Mouse (Mus musculus) CH12.LX (cell line): ENCODE measurements around the gene Asap3. TPM values are rescaled to one million over a fixed set of nuclear protein-coding genes. Genes with fewer than 3 reads are reported as not detected.

ENCODE experiments used
- DNase-seq: peaks from one replicate; pipeline ENCODE4 v3.0.0-alpha.2; 2013; ENCODE audit errors: extremely low read depth
- H3K27ac ChIP-seq: 2 replicates; pipeline ENCODE4 v1.5.1; 2012; ENCODE audit warnings: low read depth, mild to moderate bottlenecking, control low read depth, moderate library complexity; ENCODE audit not compliant: insufficient read depth
- H3K27me3 ChIP-seq: replicated peaks from 2 replicates; pipeline ENCODE3; 2012; ENCODE audit warnings: inconsistent platforms
- H3K36me3 ChIP-seq, 2 experiments: replicated peaks in 1 of 2; 2 replicates each; pipeline versions ENCODE3 to v1.6.1; 2012; ENCODE audit warnings: inconsistent platforms in 1 of 2, low read length in 1 of 2, mild to moderate bottlenecking in 1 of 2, mixed read lengths in 1 of 2, moderate library complexity in 1 of 2; ENCODE audit not compliant: control insufficient read depth in 1 of 2, insufficient read depth in 1 of 2
- H3K4me1 ChIP-seq, 2 experiments: 2 replicates each; pipeline ENCODE4 v1.6.1; 2012; ENCODE audit warnings: inconsistent platforms in 1 of 2, moderate library complexity in 1 of 2; ENCODE audit not compliant: insufficient read depth in 2 of 2, control insufficient read depth in 1 of 2
- H3K4me2 ChIP-seq: 2 replicates; pipeline ENCODE4 v1.6.1; 2012; ENCODE audit warnings: low read depth, mild to moderate bottlenecking, control low read depth; ENCODE audit not compliant: poor library complexity, insufficient read depth, severe bottlenecking
- H3K4me3 ChIP-seq, 3 experiments: fragments of 150-350 bp in 1 of 3; sonication (generic) in 1 of 3; replicated peaks in 1 of 3; 2 replicates each; pipeline versions ENCODE3 to v1.5.1; 2011 to 2012; ENCODE audit warnings: low read depth in 2 of 3, low read length in 2 of 3, mild to moderate bottlenecking in 2 of 3, moderate library complexity in 2 of 3, control low read depth in 1 of 3, improper control_type of control experiment in 1 of 3, inconsistent platforms in 1 of 3, mixed read lengths in 1 of 3; ENCODE audit not compliant: poor library complexity in 1 of 3
- H3K79me2 ChIP-seq: replicated peaks from 2 replicates; pipeline ENCODE4 v1.6.1; 2012; ENCODE audit warnings: mild to moderate bottlenecking, moderate library complexity; ENCODE audit not compliant: control insufficient read depth, poor library complexity, insufficient read depth, severe bottlenecking; ENCODE audit errors: extremely low read depth
- H3K9ac ChIP-seq: 2 replicates; pipeline ENCODE4 v1.6.1; 2012; ENCODE audit warnings: low read depth, mild to moderate bottlenecking, control low read depth, moderate library complexity; ENCODE audit not compliant: insufficient read depth
- H3K9me3 ChIP-seq: replicated peaks from 2 replicates; pipeline ENCODE3; 2012; ENCODE audit warnings: low read length, inconsistent platforms, mixed read lengths
- BHLHE40 ChIP-seq: IDR thresholded peaks from 2 replicates; pipeline ENCODE4 v1.6.1; 2011; ENCODE audit warnings: mild to moderate bottlenecking, low read depth, low read length, improper control_type of control experiment
- CHD1 ChIP-seq: IDR thresholded peaks from 2 replicates; pipeline ENCODE4 v1.6.1; 2012; ENCODE audit warnings: low read depth, low read length, improper control_type of control experiment, inconsistent platforms
- CHD2 ChIP-seq: IDR thresholded peaks from 2 replicates; pipeline ENCODE4 v1.6.1; 2011; ENCODE audit warnings: low read length, improper control_type of control experiment
- E2F4 ChIP-seq: IDR thresholded peaks from 2 replicates; pipeline ENCODE4 v1.6.1; 2011; ENCODE audit warnings: low read depth, low read length, improper control_type of control experiment; ENCODE audit not compliant: insufficient replicate concordance
- ELF1 ChIP-seq: IDR thresholded peaks from 2 replicates; pipeline ENCODE4 v1.6.1; 2014; ENCODE audit warnings: low read depth, mild to moderate bottlenecking, inconsistent platforms, low read length, improper control_type of control experiment
- HCFC1 ChIP-seq: IDR thresholded peaks from 2 replicates; pipeline ENCODE4 v1.6.1; 2012; ENCODE audit warnings: low read depth, mild to moderate bottlenecking, inconsistent platforms, low read length, improper control_type of control experiment
- IRF4 ChIP-seq: IDR thresholded peaks from 2 replicates; pipeline ENCODE4 v1.6.1; 2014; ENCODE audit warnings: low read depth, mild to moderate bottlenecking, inconsistent platforms, low read length, improper control_type of control experiment
- JUN ChIP-seq: IDR thresholded peaks from 2 replicates; pipeline ENCODE4 v1.6.1; 2011; ENCODE audit warnings: low read depth, mild to moderate bottlenecking, low read length, improper control_type of control experiment, moderate library complexity; ENCODE audit not compliant: insufficient read depth
- JUND ChIP-seq: conservative IDR thresholded peaks from 2 replicates; pipeline ENCODE4 v1.6.1; 2011; ENCODE audit warnings: low read depth, low read length, improper control_type of control experiment
- KAT2A ChIP-seq: IDR thresholded peaks from 2 replicates; pipeline ENCODE4 v1.6.1; 2012; ENCODE audit warnings: low read length, improper control_type of control experiment, inconsistent platforms; ENCODE audit not compliant: insufficient replicate concordance
- MAZ ChIP-seq: IDR thresholded peaks from 2 replicates; pipeline ENCODE4 v1.6.1; 2012; ENCODE audit warnings: low read depth, mild to moderate bottlenecking, inconsistent platforms, low read length, improper control_type of control experiment, moderate library complexity
- MXI1 ChIP-seq: IDR thresholded peaks from 2 replicates; pipeline ENCODE4 v1.6.1; 2011; ENCODE audit warnings: mild to moderate bottlenecking, low read depth, low read length, improper control_type of control experiment
- MYC ChIP-seq: IDR thresholded peaks from 2 replicates; pipeline ENCODE4 v1.6.1; 2011; ENCODE audit warnings: low read depth, mild to moderate bottlenecking, improper control_type of control experiment, low read length
- NELFE ChIP-seq: IDR thresholded peaks from 2 replicates; pipeline ENCODE4 v1.6.1; 2011; ENCODE audit warnings: low read depth, low read length, improper control_type of control experiment
- POLR2A ChIP-seq: IDR thresholded peaks from 2 replicates; pipeline ENCODE4 v1.6.1; 2011; ENCODE audit warnings: low read depth, mild to moderate bottlenecking, improper control_type of control experiment, low read length
- POLR2AphosphoS2 ChIP-seq: IDR thresholded peaks from 2 replicates; pipeline ENCODE4 v1.6.1; 2011; ENCODE audit warnings: low read depth, low read length, improper control_type of control experiment
- RAD21 ChIP-seq: IDR thresholded peaks from 2 replicates; pipeline ENCODE4 v1.6.1; 2011; ENCODE audit warnings: low read depth, mild to moderate bottlenecking, low read length, improper control_type of control experiment, moderate library complexity
- RCOR1 ChIP-seq: conservative IDR thresholded peaks from 2 replicates; pipeline ENCODE4 v1.6.1; 2012; ENCODE audit warnings: low read depth, mild to moderate bottlenecking, inconsistent platforms, low read length, improper control_type of control experiment
- SIN3A ChIP-seq: IDR thresholded peaks from 2 replicates; pipeline ENCODE4 v1.6.1; 2012; ENCODE audit warnings: low read length, improper control_type of control experiment, inconsistent platforms
- SMC3 ChIP-seq: IDR thresholded peaks from 2 replicates; pipeline ENCODE4 v1.6.1; 2011; ENCODE audit warnings: low read depth, low read length, improper control_type of control experiment
- USF2 ChIP-seq: conservative IDR thresholded peaks from 2 replicates; pipeline ENCODE4 v1.6.1; 2011; ENCODE audit warnings: low read depth, low read length, improper control_type of control experiment
- ZC3H11A ChIP-seq: IDR thresholded peaks from 2 replicates; pipeline ENCODE4 v1.6.1; 2012; ENCODE audit warnings: low read depth, mild to moderate bottlenecking, inconsistent platforms, low read length, improper control_type of control experiment
- ZNF384 ChIP-seq: IDR thresholded peaks from 2 replicates; pipeline ENCODE4 v1.6.1; 2012; ENCODE audit warnings: low read depth, low read length, improper control_type of control experiment, inconsistent platforms
- dilution Hi-C: fragments of 300-500 bp; cut with MboI; formaldehyde crosslinking; loops from 2 replicates; pipeline ENCODE4 v1.14.3; 2020; ENCODE audit warnings: low sequenced_read_pairs; ENCODE audit not compliant: extremely low pct_unique_long_range_greater_than_20kb, extremely low pct_ligation_motif_present
- in situ Hi-C: fragments of 300-500 bp; cut with MboI; formaldehyde crosslinking; loops from 3 replicates; pipeline ENCODE4 v1.14.3; 2019; ENCODE audit warnings: low sequenced_read_pairs, low pct_ligation_motif_present, low pct_unique_long_range_greater_than_20kb, mixed read lengths
- polyA plus RNA-seq: library from polyadenylated mRNA; unstranded; fragments of >175 nt; gene quantifications from 2 replicates; pipeline ENCODE4 v1.2.1, GENCODE M21; 2012; ENCODE audit warnings: low read depth; ENCODE audit not compliant: insufficient read length
- total RNA-seq, 2 experiments: library from RNA; depleted of rRNA; stranded (reverse); fragments of 300-350 nt in 1 of 2; fragments of >200 nt in 1 of 2; gene quantifications; 2 replicates each; pipeline ENCODE4 v1.2.3; 2012 to 2014

Gene Asap3
- total and polyA plus RNA-seq, 3 experiments = 0.07 to 0.08 TPM; not detected in 1

DNA sequence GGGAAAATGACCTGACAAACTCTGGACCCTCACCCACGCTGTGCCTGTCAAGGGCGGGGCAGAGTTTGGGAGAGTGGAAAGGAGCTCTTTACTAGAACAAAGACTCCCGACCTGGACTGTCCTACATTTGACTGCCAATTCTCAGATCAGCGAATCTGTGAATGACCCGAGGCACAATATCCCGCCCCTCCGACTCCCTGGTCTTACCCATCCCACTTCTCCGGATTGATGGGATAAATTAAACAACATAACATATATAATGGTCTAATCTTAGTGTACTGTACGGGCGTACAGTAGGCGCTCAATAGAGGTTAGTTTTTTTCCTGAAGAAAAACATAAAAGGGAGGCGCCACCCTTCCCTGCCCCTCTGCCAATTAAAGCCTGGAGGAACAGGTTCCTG is 34.7 kb upstream of the Asap3 start:
- H3K36me3 ChIP-seq = peaks cover 0 to 4% of the 10 kb centered on the region in 2 experiments
- no peaks in the 10 kb centered on the region for H3K9me3 ChIP-seq
- TF ChIP-seq ZNF384 (no peak), RAD21 (no peak), MYC (no peak), USF2 (no peak), RCOR1 (no peak), KAT2A (no peak), ZC3H11A (no peak), JUN (no peak), ELF1 (no peak), CHD2 (no peak), BHLHE40 (no peak), E2F4 (no peak), MAZ (no peak), SMC3 (no peak), IRF4 (no peak)
- TF ChIP-seq, all 38 proteins: peak for 0
- peak overlapping the region; percentile 77 for H3K9ac ChIP-seq
- H3K79me2 ChIP-seq = peaks cover 29% of the 10 kb centered on the region
- H3K27ac ChIP-seq = no peak overlapping the region
- H3K4me3 ChIP-seq = peak overlapping the region in 1 of 3 experiments; percentile 47
- in situ Hi-C loops = no loop called here
- peak overlapping the region; percentile 86 for H3K4me2 ChIP-seq
- H3K27me3 ChIP-seq = peaks cover 9% of the 10 kb centered on the region
- peaks cover 15 to 35% of the 10 kb centered on the region in 2 experiments for H3K4me1 ChIP-seq
- no peak for DNase-seq
- dilution Hi-C loops = no loop called here

DNA sequence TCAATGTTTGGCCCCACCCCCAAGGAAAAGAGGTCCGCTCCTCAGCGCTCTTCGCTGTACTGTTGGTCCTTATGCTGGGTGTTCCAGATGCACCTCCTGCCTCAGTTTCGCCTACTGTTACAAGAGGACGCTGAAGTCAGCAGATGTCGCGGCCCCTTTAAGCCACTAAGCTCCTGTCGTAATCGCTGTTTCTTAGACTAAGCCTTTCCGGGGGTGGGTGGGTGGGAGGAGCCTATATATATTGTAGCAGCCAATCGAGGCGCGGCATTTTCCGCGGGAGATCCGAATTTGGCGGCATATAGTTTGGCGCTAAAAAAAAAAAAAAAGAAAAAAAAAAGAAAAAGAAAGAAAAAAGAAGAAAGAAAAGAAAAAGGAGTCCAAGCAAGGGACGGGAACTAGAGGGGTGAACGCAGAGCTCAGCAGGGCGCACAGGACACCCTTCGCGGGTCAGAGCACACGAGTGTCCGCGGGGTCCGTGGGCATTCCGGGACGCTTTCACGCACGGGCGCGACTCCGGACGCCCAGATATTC is 34.1 kb upstream of the Asap3 start, which contains the start of gene E2f2:
E2f2 (plus strand) TSS at position 384 of the 531 bp plus-strand sequence.
- in situ Hi-C loops = no loop called here
- peaks cover 9% of the 10 kb centered on the region for H3K27me3 ChIP-seq
- no peaks in the 10 kb centered on the region for H3K9me3 ChIP-seq
- peak; percentile 81 for DNase-seq
- H3K36me3 ChIP-seq = peaks cover 0 to 4% of the 10 kb centered on the region in 2 experiments
- dilution Hi-C loops = no loop called here
- peak within 1 kb of the TSS; percentile 95 for H3K4me2 ChIP-seq
- peak; percentile 53; the same call in 1 of the 2 replicates for TF ChIP-seq NELFE
- TF ChIP-seq CHD2 = no peak
- TF ChIP-seq POLR2A = 0 out of 2 replicates have a peak, but pooled peaks have one; percentile 43
- peak; percentile 96 for TF ChIP-seq ZNF384
- TF ChIP-seq HCFC1 = peak; percentile 34
- peak; percentile 70; the same call in 1 of the 2 replicates for TF ChIP-seq CHD1
- no peak for TF ChIP-seq RCOR1
- no peak for TF ChIP-seq JUND
- TF ChIP-seq E2F4 = peak; percentile 99
- TF ChIP-seq SIN3A = peak; percentile 97
- peak; percentile 53; the same call in 1 of the 2 replicates for TF ChIP-seq MYC
- peak; percentile 53; the same call in 1 of the 2 replicates for TF ChIP-seq MXI1
- TF ChIP-seq BHLHE40 = 0 out of 2 replicates have a peak, but pooled peaks have one; percentile 32
- no peak for TF ChIP-seq POLR2AphosphoS2
- peak; percentile 72; the same call in 1 of the 2 replicates for TF ChIP-seq KAT2A
- peak within 1 kb of the TSS; percentile 77 for H3K9ac ChIP-seq
- peak within 1 kb of the TSS; percentile 81 for H3K27ac ChIP-seq
- peaks cover 20 to 41% of the 10 kb centered on the region in 2 experiments for H3K4me1 ChIP-seq
- H3K4me3 ChIP-seq = peak within 1 kb of the TSS; percentile 72 to 83 (median 76)
- H3K79me2 ChIP-seq = peaks cover 29% of the 10 kb centered on the region
